Mouse (Mus musculus): ENCODE results near the gene Supv3l1. TPM values are rescaled to one million over a fixed set of nuclear protein-coding genes. Genes with fewer than 3 reads are reported as not detected.
"Not testable (repeated sequence)": the region's sequence is repeated elsewhere in the genome, so short reads cannot be mapped to it uniquely, and the experiment has no call there.

Supv3l1 gene
- 10 to 100 TPM; 17.1 to 19.7 TPM for total RNA-seq (2021)
- long read RNA-seq, experiment 1, transcript Supv3l1-201 (15 exons, 2,604 nt), result major isoform, 10 of 23 reads
- long read RNA-seq, experiment 1, partial matches to known transcripts, result 0 of 23 reads
- long read RNA-seq, experiment 1, other reads (novel, unspliced or antisense), result 13 of 23 reads
- long read RNA-seq, experiment 2, transcript Supv3l1-201 (15 exons, 2,604 nt), result major isoform, 10 of 27 reads
- long read RNA-seq, experiment 2, partial matches to known transcripts, result 3 of 27 reads
- long read RNA-seq, experiment 2, other reads (novel, unspliced or antisense), result 13 of 27 reads

DNA sequence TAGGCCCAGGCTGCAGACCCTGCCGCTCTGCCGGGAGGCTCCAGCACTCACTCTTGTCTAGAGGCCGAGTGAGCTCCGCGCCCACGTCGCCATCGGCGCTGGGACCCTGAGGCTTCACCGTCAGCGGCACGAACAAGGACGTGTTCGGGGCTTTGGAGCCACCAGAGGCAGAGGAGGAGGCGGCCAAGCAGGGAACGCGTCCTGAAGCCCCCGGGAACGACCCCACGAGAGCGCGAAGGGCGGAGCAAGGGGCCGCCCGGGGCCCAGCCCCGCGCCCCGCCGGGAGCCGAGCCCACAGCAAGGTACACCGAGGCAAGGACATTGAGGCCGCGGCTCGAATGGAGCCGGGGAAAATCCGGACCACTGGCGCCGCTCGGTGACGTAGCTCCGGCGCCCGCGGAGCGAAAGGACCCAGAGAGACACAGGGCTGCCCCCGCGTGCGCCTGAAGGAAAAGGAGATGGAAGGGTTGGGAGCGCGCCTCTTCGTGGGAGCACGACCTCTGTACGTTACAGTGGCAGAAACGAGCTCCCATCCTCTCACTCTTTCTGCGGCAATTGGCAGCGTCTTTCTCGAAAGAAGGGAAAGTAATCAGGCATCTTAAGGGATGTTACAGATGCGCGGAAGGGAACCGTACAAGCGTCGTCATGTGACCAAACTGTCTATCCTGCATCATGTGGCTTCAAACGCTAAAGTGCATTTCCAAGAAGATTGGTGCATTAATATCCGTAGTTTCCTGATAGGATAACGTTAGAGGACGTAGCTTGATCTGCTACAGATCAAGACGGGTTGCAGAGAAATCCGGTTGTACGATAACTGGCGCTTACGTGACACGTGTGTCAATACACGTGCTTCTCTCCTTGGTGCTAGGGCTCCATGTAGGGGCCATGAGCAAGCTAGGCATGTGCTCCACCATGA, at the start of gene Supv3l1, which contains the start of gene 4930507D05Rik:
Supv3l1 (minus strand) TSS at position 375 of the 916 bp plus-strand sequence.
4930507D05Rik (plus strand) TSS at position 126 of the 916 bp plus-strand sequence.
- intact Hi-C loops (cut with DNase I), result loop anchor here (2.0 to 10.0 kb wide), 2 partner anchors 39 to 305 kb away; no protein-coding TSS in a partner anchor
- DNase-seq, result peak; percentile 85 to 97

DNA sequence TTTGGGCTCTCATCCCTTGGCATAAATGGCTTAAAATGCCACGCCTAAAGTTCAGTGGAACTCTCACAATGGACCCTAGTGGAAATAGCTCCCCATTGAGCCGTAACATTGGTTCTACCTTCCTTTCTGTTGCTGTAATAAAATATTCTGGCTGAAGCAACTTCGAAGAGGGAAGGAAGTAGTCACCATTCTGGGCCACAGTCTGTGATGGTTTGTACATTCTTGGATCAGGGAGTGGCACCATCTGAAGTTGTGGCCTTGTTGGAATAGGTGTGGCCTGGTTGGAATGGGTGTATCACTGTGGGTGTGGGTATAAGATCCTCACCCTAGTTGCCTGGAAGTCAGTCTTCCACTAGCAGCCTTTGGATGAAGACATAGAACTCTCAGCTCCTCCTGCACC, 42.1 kb upstream of the Supv3l1 start:
- DNase-seq; intact Hi-C loops (cut with DNase I): not testable (repeated sequence)

DNA sequence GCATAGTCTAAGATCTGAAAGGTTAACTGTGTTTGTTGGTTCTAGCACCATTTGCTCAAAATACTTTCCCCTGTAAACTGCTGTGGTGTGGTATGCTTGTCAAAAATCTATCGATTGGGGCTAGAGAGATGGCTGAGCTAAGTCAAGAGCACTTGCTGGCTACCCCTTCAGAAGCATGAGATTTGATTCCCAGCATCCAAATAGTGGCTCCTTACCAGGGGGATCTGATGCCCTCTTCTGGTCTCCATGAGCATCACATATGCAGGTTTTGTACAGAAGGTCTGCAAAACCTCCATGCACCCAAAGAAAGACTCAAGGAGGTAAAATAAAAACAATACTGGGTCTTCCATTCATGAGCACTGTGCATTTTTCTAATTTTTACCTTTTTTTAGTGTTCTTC, 38.7 kb upstream of the Supv3l1 start:
- intact Hi-C loops (cut with DNase I), result loop anchor here (2.0 kb wide), 1 partner anchor 39 kb away; the partner anchor contains the start of genes 4930507D05Rik and Supv3l1
- DNase-seq, result no peak

DNA sequence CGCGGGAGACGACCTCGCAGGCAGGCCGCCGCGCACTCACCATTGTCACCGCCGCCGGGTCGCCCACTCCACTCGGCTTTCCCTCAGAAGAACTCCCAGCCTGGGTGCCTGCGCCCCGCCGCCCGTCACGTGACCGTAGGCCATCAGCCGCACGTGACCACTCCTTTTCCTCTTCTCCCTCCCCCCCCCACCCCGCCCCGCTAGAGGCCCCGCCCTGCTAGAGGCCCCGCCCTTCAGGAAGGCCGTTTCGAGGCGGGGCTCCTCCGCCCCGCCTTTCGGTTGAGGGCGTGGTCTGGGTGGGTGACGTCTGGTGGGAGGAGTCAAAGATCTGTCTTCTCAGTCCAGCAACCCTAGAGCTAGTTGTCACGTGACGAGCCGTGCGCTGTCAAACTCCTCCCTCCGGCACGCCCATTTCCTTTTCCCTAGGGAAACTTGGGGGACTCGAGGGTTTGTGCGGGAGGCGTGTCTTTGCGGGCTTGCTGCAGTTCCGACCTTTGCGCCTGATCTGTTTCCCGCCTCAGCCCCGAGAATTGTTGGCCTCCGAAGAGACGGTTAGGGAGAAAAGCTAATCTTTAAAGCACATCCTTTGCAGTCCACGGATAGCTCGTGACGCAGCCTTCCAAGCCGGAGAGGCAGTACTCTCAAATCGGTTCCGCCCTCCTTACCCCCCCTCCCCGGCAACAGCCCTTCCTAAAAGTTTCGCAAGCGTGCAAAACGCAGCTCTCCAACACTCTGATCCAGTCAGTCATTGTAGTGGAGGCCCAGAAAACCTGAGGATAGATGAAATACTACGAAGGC, 37.3 kb upstream of the Supv3l1 start, which contains the start of gene Vps26a:
Vps26a (minus strand) TSS at position 188 of the 798 bp plus-strand sequence.
- DNase-seq, result peak; percentile 97 to 99
- intact Hi-C loops (cut with DNase I), result no loop called here

DNA sequence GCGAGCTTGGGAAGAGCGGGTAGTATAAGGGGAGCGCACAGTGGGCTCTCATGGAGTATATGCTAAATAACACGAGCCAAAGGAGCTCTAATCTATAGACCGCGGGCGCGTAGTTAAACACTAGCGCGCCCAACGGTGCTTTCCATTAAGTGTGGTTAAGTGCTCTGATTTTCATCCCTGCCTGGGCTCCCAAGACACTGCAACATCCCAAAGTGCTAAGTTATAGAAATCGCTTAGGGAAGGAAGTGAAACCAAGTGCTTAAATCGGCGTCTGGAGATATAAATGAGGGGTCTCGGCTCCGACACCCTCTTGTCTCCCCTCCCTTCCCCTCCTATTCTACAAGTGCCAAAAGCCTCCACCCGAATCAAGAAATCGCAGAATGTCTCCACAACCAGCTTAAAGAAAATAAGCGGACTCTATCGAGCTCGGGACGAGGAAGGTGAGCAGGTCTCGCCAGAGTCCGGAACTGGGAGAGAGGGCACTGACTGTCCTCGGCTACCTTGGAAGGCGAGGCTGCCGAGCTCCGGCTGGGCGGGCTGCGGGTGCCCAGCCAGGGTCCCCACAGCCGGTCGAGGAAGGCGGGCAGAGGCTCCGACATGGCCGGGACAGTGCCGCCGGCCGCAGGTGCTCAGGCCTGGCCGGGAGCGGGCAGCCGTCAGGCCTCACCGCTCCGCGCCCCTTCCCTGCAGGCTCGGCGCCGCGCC, 36.5 kb upstream of the Supv3l1 start:
- no peak for DNase-seq

DNA sequence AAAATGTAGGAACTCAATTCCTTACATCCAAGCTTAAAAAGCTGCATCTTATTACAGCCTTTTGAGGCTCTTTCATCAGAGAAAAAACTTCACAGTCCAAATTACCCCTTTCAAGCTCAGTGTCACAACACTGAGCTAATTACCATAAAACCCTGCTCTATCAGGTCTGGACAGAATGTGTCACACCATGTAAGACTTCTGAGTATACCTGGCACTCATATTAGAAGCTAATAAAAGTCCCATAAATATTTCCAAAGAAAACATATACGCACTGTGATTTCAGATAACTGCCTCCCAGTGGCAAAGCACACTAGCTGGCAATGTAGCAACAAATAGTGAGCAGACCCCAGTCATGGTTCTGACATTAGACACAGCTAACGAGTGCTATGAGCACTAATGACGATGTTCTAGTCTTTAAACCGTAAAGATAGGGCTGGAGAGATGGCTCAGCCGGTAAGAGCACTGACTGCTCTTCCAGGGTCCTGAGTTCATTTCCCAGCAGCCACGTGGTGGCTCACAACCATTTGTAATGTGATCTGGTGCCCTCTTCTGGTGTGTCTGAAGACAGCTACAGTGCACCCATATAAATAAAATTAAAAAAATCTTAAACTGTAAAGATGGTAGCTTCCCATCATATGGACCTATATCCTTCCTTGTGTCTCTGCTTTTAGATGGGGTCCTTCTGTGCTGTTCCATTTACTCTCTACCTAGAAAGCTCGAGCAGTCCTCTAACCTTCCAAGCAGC, 31.7 kb upstream of the Supv3l1 start:
- intact Hi-C loops (cut with DNase I), result no loop called here
- DNase-seq, result no peak

More for the DNA sequence above, 36.5 kb upstream of the Supv3l1 start:
- intact Hi-C loops (cut with DNase I), result no loop called here

DNA sequence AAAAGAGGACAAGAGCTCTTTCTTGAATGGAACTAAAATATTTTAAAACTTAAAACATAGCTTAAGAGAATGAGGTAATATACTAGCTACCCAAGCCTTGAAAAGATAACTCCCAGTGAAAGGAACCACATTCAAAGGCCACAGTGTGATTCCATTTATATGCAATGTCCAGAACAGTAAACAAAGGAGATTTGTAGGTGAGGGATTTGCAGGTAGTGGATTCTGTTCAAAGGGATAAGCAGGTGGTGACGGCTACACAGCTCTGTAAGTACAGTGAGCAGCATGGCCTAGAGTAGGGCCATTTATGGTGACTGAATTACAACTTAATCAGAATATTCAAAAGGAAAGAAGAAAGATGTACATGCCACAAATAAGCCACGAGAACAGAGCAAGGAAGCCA, 27.4 kb upstream of the Supv3l1 start:
- no peak for DNase-seq
- intact Hi-C loops (cut with DNase I), result no loop called here

DNA sequence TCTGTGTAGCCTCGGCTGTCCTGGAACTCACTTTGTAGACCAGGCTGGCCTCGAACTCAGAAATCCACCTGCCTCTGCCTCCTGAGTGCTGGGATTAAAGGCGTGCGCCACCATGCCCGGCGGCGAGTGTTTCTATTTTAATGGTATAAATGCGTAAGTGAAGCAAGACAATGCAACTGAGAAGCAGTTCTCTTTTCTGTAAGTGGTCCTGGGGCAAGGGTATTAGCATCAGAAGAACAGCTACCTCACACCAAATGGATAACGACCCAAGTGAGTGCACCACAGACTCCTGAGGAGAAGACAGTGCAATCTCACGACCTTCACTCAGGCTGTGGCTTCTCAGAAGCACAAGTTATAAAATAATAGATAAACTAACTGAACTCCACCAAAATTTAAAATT, 25.4 kb upstream of the Supv3l1 start:
- intact Hi-C loops (cut with DNase I), result no loop called here
- no peak for DNase-seq

DNA sequence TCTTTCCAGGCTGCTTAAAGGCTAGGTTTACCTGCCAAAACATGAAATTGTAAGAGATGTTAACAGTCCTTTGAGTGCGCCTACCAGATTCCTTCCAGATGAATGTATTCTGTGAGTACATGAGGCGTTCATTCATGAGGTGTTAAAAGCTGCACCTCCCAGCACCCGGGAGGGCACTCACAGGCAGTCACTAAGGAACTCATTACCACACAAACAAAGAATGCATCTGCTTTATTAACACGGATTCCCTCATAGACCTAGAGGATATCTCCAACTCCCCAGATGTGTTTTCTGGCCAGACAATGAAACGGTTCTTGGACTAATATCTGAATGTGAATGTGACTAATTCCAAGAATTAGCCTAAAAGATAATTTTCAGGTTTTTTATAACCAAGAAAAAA, 21.6 kb upstream of the Supv3l1 start:
- DNase-seq, result no peak
- intact Hi-C loops (cut with DNase I), result no loop called here

DNA sequence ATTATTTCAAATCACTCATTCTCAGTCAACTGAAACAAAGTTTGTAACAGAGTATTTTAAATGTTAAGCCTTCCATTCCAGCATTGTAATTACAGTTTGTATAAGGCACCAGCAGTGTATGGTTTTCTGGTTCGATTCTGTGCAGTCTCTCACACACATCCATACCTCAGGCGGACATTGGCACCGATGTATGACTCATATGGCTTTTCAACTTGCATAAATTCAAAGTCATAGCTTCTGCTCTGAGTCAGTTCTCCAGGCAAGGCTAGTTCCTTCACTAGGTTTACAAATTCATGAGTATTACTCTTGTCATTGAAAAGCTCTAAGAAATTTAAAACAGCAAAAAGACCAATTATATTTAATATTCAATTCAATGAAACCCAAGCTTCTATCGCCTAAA, 20.2 kb upstream of the Supv3l1 start:
- intact Hi-C loops (cut with DNase I), result no loop called here
- DNase-seq, result no peak

DNA sequence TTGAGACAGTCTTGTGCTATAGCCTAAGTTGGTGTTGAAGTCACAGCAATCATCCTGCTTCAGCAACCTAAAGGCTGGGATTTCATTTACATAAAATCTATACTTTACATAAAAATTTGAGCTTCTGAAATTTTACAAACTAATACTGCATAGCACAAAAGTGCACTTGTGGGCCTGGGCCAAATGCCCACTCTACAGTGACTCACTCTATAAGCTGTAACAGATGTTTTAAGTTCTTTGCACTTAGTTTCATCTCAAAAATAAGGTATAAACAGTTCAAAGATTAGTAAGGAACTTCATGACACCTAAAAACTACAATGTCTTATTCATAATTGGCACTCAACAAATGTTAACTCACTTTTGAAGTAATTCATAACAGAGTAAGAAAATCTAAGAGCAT, 11.8 kb upstream of the Supv3l1 start:
- intact Hi-C loops (cut with DNase I), result no loop called here
- DNase-seq, result no peak

DNA sequence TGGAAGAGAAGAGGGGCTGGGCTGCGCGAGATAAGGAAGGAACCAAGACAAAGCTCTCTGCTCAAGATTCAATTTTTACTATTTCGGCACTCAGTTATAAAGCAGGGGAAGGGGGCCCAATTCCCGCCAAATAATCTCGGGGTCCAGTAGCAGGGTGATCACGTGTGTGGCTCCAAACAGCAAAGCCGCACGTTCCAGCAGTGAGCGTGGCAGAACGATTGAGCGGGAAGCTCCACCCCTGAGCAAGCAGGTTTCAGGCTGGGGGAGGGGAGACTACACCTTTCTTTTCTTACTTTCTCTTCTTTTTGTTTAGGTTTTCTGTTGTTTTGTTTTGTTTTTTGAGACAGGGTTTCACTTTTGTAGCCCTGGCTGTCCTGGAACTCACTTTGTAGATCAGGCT, 2.5 kb upstream of the Supv3l1 start:
- intact Hi-C loops (cut with DNase I); DNase-seq: not testable (repeated sequence)

DNA sequence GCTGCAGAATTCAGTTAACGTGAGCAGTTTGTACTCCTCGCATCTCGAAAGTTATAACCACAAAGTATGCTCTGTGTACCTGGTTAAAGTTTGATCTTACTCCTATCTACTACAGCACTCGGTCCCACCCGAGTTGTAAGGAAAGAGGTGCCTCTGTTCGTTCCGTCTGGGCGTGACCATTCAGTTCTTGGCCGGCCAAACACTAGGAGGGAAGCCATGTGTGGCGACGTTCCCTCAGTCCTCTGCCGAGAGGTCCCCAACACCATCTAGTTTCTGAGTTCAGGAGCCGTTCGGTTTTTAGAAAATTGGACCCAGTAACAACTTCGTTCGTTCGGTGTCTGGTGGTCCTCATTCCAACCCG, 722 bp upstream of the Supv3l1 start:
- DNase-seq, result no peak
- intact Hi-C loops (cut with DNase I), result no loop called here

DNA sequence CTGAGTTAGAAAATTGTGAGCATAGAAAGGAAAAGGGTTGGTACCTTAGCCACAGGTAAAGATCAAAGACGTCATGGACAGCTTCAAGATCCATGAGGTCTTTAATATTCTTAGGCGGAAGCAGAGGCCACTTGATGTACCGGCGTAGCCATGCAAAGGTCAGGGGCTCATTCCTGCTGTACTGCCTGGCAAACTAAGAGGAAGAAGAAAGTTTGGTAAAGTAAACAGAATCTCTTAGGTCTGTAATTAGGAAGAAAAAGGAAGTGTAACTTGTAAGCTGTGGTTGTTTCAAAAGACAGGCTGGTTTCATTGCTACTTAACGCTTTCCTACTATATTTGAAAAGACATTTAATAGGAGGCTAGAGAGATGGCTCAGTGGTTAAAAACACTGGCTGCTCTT, 19.1 kb downstream of the Supv3l1 start:
- intact Hi-C loops (cut with DNase I), result no loop called here
- DNase-seq, result no peak

DNA sequence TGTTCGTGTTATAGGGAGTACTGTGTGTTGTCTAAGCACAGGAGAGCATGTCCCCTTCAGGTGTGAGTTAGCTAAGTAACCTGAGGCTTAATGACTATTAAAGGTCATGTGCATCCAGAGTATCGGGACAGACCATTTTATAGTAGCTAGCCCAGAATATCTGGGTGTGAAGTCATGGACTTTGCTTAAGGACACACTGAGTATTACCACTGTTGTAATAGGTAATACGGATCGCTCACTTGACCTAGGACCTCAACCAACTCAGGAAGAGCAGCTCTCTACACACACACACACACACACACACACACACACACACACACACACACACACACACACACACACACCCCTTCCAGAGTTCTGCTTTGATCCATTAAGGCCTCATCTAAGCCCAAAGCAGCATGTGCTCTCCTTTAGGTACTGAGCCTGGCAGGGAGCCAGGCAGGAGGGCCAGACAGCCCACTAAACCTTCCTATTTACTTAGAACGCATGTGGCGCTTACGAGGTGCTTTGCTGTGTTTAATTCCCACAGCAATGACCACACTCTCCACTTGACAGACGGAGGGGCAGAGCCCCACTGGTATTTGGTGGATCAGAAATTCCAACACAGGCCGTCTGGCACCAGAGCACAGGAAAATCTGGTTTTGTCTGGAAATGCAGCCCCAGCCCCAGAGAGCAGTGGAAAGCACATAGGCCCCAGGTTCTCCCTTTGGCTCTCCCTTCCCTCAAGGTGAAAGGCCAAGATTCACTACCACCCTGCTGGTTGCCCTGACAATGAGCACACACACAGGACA, 24.3 kb downstream of the Supv3l1 start:
- intact Hi-C loops (cut with DNase I), result no loop called here
- no peak for DNase-seq

DNA sequence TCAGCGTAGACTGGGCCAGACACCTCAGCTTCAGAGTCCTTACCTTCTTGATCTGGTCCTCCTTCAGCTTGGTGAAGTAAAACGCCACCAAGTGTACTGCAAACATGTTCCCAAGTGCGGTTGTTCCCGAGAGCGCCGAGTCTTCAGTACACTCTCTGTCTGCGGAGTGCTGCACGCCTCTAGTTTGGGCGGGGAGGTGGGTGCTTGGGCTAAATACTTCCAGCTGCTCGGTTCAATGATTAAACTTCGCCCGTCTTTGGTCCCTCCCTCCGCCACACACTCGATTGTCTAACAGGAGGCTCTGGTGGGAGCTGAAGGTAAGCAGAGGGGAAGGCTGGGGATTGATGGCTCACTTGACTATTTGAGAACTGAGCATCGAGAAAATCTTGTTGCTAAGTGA, 27.3 kb downstream of the Supv3l1 start, which contains the start of gene Hkdc1:
Hkdc1 (minus strand) TSS at position 237 of the 400 bp plus-strand sequence.
- DNase-seq, result no peak
- intact Hi-C loops (cut with DNase I), result no loop called here

DNA sequence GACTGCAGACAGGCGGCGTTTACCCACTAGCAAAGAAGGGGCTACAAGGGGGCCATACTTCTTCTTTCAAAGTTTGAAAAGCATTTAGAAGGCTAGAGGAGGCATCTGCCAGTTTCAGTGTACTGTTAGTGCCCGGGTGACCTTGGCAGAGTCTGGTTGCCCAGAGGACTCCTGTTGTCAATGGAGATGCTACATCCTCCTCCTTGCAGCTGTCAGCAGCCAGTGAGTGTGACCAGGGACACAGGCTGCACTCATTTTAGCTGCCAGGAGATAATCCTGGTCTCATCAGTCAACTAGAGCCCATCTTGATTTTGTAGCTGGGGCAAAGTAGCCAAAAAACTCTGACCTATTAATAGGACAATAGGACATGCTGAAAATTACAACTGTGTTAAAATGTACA, 28.4 kb downstream of the Supv3l1 start:
- intact Hi-C loops (cut with DNase I), result no loop called here
- DNase-seq, result no peak

DNA sequence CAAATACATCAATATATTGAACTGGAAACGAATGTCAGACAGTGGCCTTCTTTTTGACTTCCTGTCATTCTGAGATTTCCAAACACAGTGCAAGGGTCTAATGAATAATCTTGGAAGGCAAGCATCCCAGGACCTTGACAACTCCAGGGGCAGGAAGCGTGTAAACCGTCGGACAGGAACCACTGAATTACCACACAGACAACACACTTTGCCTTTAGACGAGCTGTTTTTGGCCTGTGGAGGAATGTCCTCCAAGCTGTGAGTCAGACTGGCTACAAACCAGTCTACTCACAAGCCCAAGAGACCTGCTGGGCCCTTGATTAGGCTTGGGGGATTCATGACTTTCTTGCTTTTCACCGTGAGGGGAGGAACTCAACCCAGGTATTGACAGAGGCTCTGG, 29.1 kb downstream of the Supv3l1 start:
- intact Hi-C loops (cut with DNase I), result no loop called here
- DNase-seq, result no peak
